47 mouse cellular contexts compared by ENCODE assay signal in the genomic region with DNA sequence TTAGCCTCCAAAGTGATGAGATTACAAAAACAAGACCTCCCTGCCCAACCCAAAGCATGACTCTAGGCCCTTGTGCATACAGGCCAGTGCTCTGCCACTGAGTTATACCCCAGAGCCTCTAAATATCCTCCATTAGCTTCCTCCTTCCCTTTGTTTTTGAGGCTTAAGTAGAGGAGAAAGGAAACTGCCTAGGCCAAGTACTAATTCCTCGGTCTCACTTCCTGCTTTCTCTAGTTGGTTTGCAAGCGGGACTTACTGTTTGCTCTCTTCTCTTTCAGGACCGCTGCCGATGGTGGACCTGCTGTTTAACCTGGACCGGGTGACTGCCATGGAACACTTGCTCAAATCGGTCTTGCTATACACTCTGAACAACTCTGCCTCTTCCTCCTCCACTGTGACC. TPM values are rescaled to one million over a fixed set of nuclear protein-coding genes. Genes with fewer than 3 reads are reported as not detected.
"Had no signal": no experiment of that assay in that cellular context is flagged by ENCODE, and none has a peak within 500 bp of the region (broad histone marks: within the 10 kb centered on the region; RNA-seq: fewer than 3 reads in every experiment).

No protein-coding gene starts in this region.

- H3K36me3 ChIP-seq: heart, embryonic 10.5 days; heart, embryonic 12.5 days; heart, embryonic 13.5 days; heart, embryonic 15.5 days; hindbrain, embryonic 10.5 days; hindbrain, embryonic 12.5 days; hindbrain, embryonic 15.5 days; intestine, embryonic 15.5 days; kidney, embryonic 15.5 days had no signal

- H3K4me1 ChIP-seq: hindbrain, embryonic 12.5 days had no signal

- H3K4me2 ChIP-seq: heart, embryonic 11.5 days; heart, embryonic 12.5 days; heart, embryonic 13.5 days; heart, embryonic 15.5 days; hindbrain, embryonic 12.5 days; hindbrain, embryonic 13.5 days; hindbrain, embryonic 14.5 days; hindbrain, embryonic 15.5 days; intestine, embryonic 15.5 days; kidney, embryonic 15.5 days had no signal

- ATAC-seq: hindbrain, embryonic 16.5 days; hindbrain, postnatal 0 days; inflammation-experienced regulatory T-cells, adult 6 months; intestine, embryonic 15.5 days; intestine, embryonic 16.5 days; intestine, postnatal 0 days had no signal

- H3K9ac ChIP-seq: heart, embryonic 12.5 days; heart, embryonic 13.5 days; heart, embryonic 15.5 days; hindbrain, embryonic 12.5 days; hindbrain, embryonic 13.5 days; hindbrain, embryonic 14.5 days; hindbrain, embryonic 15.5 days; intestine, embryonic 15.5 days; kidney, embryonic 15.5 days had no signal

- DNase-seq: heart, postnatal 10 days; heart, postnatal 14 days; heart, postnatal 36 days; heart, postnatal 4 days; kidney, adult 11 months; kidney, adult 18-20 months; kidney, adult 2 months; kidney, adult 8-10 months; kidney, adult 9 months; kidney, postnatal 10 days; kidney, postnatal 14 days; kidney, postnatal 25 days; kidney, postnatal 36 days; kidney, postnatal 4 days; layer of hippocampus, adult 9-11 months; layer of hippocampus, postnatal 36 days had no signal

- H3K27me3 ChIP-seq: heart, embryonic 12.5 days; heart, embryonic 13.5 days; heart, embryonic 15.5 days; hindbrain, embryonic 12.5 days; hindbrain, embryonic 13.5 days; hindbrain, embryonic 15.5 days; intestine, embryonic 15.5 days; kidney, embryonic 15.5 days had no signal

- H3K27ac ChIP-seq: heart, embryonic 10.5 days; heart, embryonic 13.5 days; heart, embryonic 15.5 days; hindbrain, embryonic 10.5 days; hindbrain, embryonic 12.5 days; hindbrain, embryonic 13.5 days; hindbrain, embryonic 14.5 days; hindbrain, embryonic 15.5 days; hindbrain, postnatal 0 days; intestine, embryonic 15.5 days; kidney, embryonic 15.5 days; kidney, postnatal 0 days; layer of hippocampus, adult 2 months had no signal

- H3K4me3 ChIP-seq: heart, embryonic 10.5 days; heart, embryonic 12.5 days; heart, embryonic 13.5 days; heart, embryonic 15.5 days; hindbrain, embryonic 10.5 days; hindbrain, embryonic 12.5 days; hindbrain, embryonic 13.5 days; hindbrain, embryonic 15.5 days; intestine, embryonic 15.5 days; kidney, embryonic 15.5 days; layer of hippocampus, adult 2 months had no signal

- H3K9me3 ChIP-seq: heart, embryonic 10.5 days; heart, embryonic 12.5 days; heart, embryonic 13.5 days; heart, embryonic 15.5 days; hindbrain, embryonic 10.5 days; hindbrain, embryonic 12.5 days; hindbrain, embryonic 13.5 days; hindbrain, embryonic 15.5 days; intestine, embryonic 15.5 days; kidney, embryonic 15.5 days had no signal

RNA-seq across cellular contexts. Expression of a gene that starts 5.5 kb away (rescaled TPM):
- total RNA-seq: hematopoietic stem cell, adult 5-6 weeks had no signal
- polyA plus RNA-seq: inflammation-experienced regulatory T-cells, adult 6 months had no signal

RNA-seq across cellular contexts. Expression of a gene that starts 13.4 kb away (rescaled TPM):
- total RNA-seq: heart, postnatal 10 days; heart, postnatal 14 days; heart, postnatal 36 days; heart, postnatal 4 days; hematopoietic stem cell, adult 5-6 weeks; hindbrain, postnatal 0 days; layer of hippocampus, adult 18-20 months; layer of hippocampus, adult 2 months; layer of hippocampus, adult 8-10 months; layer of hippocampus, postnatal 10 days; layer of hippocampus, postnatal 14 days; layer of hippocampus, postnatal 25 days; layer of hippocampus, postnatal 36 days; left cerebral cortex, adult 18-20 months had no signal
- polyA plus RNA-seq: heart, embryonic 11.5 days; heart, embryonic 12.5 days; heart, embryonic 14.5 days; heart, postnatal 0 days; hindbrain, embryonic 10.5 days; hindbrain, embryonic 12.5 days; hindbrain, embryonic 13.5 days; hindbrain, embryonic 14.5 days; hindbrain, postnatal 0 days; intestine, embryonic 14.5 days; kidney, adult 2 months; kidney, embryonic 14.5 days had no signal

RNA-seq across cellular contexts. Expression of a gene that starts 20.6 kb away (rescaled TPM):
- total RNA-seq: heart, postnatal 14 days; heart, postnatal 36 days; heart, postnatal 4 days; hematopoietic stem cell, adult 5-6 weeks; hindbrain, postnatal 0 days had no signal
- polyA plus RNA-seq: heart, embryonic 11.5 days; heart, embryonic 15.5 days; hindbrain, embryonic 10.5 days; hindbrain, embryonic 15.5 days; hindbrain, embryonic 16.5 days; hindbrain, postnatal 0 days; inflammation-experienced regulatory T-cells, adult 6 months; intestine, embryonic 14.5 days; kidney, embryonic 14.5 days; kidney, embryonic 15.5 days; kidney, embryonic 16.5 days had no signal

RNA-seq across cellular contexts. Expression of a gene that starts 20.7 kb away (rescaled TPM):
- total RNA-seq: hematopoietic stem cell, adult 5-6 weeks had no signal
